Mouse (Mus musculus): ENCODE measurements around the gene Hnrnpa0. TPM values are rescaled to one million over a fixed set of nuclear protein-coding genes. Genes with fewer than 3 reads are reported as not detected.

The Hnrnpa0 gene
- total and polyA plus RNA-seq, 3 experiments: 165 to 381 (median 209) TPM

DNA sequence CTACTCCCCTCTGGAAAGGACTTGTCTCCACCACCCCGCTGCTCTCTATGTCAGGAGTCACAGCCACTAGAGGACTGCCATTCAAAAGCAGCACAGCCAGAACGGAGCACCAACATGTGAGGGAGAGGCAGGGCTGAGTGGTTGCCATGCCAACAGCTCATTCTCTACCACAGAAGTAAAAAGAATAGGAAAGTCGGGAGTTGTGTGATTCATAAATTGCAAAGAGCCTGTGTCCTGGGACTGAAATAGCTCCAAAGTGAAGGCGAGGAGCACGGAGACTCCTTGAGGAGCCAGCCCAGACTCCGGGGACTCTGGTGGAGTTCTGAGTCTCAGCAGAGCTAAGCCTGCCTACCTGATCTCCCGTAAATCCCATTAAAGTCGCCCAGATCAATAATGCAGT lies 37.7 kb downstream of the Hnrnpa0 start:
- Histone ChIP-seq H3K4me3 (ENCODE audit: control insufficient read depth in 1 of 2, insufficient read depth in 1 of 2, low read depth in 2 of 2, low read length in 2 of 2) (no peak overlapping the region), H3K9ac (ENCODE audit: control insufficient read depth, low read depth, low read length, poor library complexity, severe bottlenecking) (no peak overlapping the region), H3K4me1 (ENCODE audit: control insufficient read depth in 1 of 2, insufficient read depth in 2 of 2, low read length in 2 of 2) (no peaks in the 10 kb centered on the region), H3K27me3 (ENCODE audit: control insufficient read depth in 1 of 2, insufficient read depth in 2 of 2, low read length in 2 of 2) (peaks cover 0 to 4% of the 10 kb centered on the region in 2 experiments; a peak in 1 of 4 replicates), H3K27ac (ENCODE audit: control insufficient read depth, low read depth, low read length) (no peak overlapping the region), H3K36me3 (ENCODE audit: control insufficient read depth in 1 of 2, insufficient read depth in 2 of 2, low read length in 2 of 2) (no peaks in the 10 kb centered on the region), H3K79me2 (ENCODE audit: control insufficient read depth, insufficient read depth, low read length, poor library complexity) (no peaks in the 10 kb centered on the region), H3K9me3 (replicated peaks; ENCODE audit: insufficient read depth, low read length) (no peaks in the 10 kb centered on the region)
- TF ChIP-seq POLR2A (IDR thresholded peaks at IDR 0.05; ENCODE audit: control insufficient read depth in 1 of 2, insufficient read depth in 1 of 2, low read depth in 1 of 2, low read length in 2 of 2, poor library complexity in 1 of 2) (no peak), SMC3 (IDR thresholded peaks at IDR 0.05; ENCODE audit: low read depth, low read length) (no peak), MAX (IDR thresholded peaks at IDR 0.05; ENCODE audit: low read length) (no peak), RCOR1 (IDR thresholded peaks at IDR 0.05; ENCODE audit: low read depth, low read length) (no peak), EP300 (IDR thresholded peaks at IDR 0.05; ENCODE audit: low read depth in 1 of 2, low read length in 2 of 2) (no peak), CHD2 (IDR thresholded peaks at IDR 0.05; ENCODE audit: low read length) (no peak), KAT2A (conservative IDR thresholded peaks at IDR 0.05; ENCODE audit: low read depth, low read length) (no peak), RAD21 (IDR thresholded peaks at IDR 0.05; ENCODE audit: low read depth, low read length) (no peak), TCF12 (IDR thresholded peaks at IDR 0.05; ENCODE audit: low read depth, low read length) (no peak), E2F4 (IDR thresholded peaks at IDR 0.05; ENCODE audit: borderline replicate concordance, low read depth, low read length) (no peak), CHD1 (IDR thresholded peaks at IDR 0.05; ENCODE audit: low read depth, low read length) (no peak), BHLHE40 (IDR thresholded peaks at IDR 0.05; ENCODE audit: borderline replicate concordance, low read depth, low read length) (no peak), UBTF (IDR thresholded peaks at IDR 0.05; ENCODE audit: borderline replicate concordance, insufficient read depth, low read depth, low read length) (no peak), POLR2AphosphoS2 (IDR thresholded peaks at IDR 0.05; ENCODE audit: low read length) (no peak)
- DNase-seq (ENCODE audit: low read depth, low spot score): no peak

DNA sequence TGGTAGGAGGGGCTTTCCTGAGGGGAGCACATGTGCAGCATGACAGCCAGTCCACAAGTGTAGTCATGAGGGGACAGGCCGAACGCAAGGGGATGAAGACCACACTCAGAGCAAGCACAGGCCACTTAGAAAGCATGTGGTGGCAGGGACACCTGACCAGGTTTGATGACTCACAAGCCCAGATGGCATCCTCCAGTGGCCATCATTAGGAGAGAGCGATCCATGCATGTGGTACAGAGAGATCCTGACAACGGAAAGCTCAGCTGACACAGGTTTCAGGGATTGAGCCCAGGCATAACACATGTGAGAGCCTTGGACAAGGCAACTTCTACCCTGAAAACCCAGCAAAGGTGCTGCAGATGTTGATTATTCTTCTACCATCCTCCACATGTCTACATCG lies 44.0 kb downstream of the Hnrnpa0 start:
- Histone ChIP-seq H3K27ac (ENCODE audit: control insufficient read depth, low read depth, low read length) (no peak overlapping the region), H3K9me3 (replicated peaks; ENCODE audit: insufficient read depth, low read length) (no peaks in the 10 kb centered on the region), H3K4me1 (ENCODE audit: control insufficient read depth in 1 of 2, insufficient read depth in 2 of 2, low read length in 2 of 2) (no peaks in the 10 kb centered on the region), H3K27me3 (ENCODE audit: control insufficient read depth in 1 of 2, insufficient read depth in 2 of 2, low read length in 2 of 2) (no peaks in the 10 kb centered on the region), H3K9ac (ENCODE audit: control insufficient read depth, low read depth, low read length, poor library complexity, severe bottlenecking) (no peak overlapping the region), H3K36me3 (ENCODE audit: control insufficient read depth in 1 of 2, insufficient read depth in 2 of 2, low read length in 2 of 2) (no peaks in the 10 kb centered on the region), H3K4me3 (ENCODE audit: control insufficient read depth in 1 of 2, insufficient read depth in 1 of 2, low read depth in 2 of 2, low read length in 2 of 2) (no peak overlapping the region), H3K79me2 (ENCODE audit: control insufficient read depth, insufficient read depth, low read length, poor library complexity) (no peaks in the 10 kb centered on the region)
- DNase-seq (ENCODE audit: low read depth, low spot score): no peak
- TF ChIP-seq ELF1 (IDR thresholded peaks at IDR 0.05; ENCODE audit: low read depth, low read length) (no peak), CTCF (IDR thresholded peaks at IDR 0.05 in 2 of 3, conservative IDR thresholded peaks at IDR 0.05 in 1 of 3; ENCODE audit: control insufficient read depth in 1 of 3, insufficient read depth in 1 of 3, low read depth in 2 of 3, low read length in 3 of 3, poor library complexity in 1 of 3, severe bottlenecking in 1 of 3) (no peak), USF1 (IDR thresholded peaks at IDR 0.05; ENCODE audit: low read depth, low read length) (no peak), RCOR1 (IDR thresholded peaks at IDR 0.05; ENCODE audit: low read depth, low read length) (no peak), ZNF384 (IDR thresholded peaks at IDR 0.05; ENCODE audit: low read depth, low read length) (no peak), NELFE (IDR thresholded peaks at IDR 0.05; ENCODE audit: low read depth, low read length) (no peak), ETS1 (IDR thresholded peaks at IDR 0.05; ENCODE audit: low read depth, low read length) (no peak), GATA1 (IDR thresholded peaks at IDR 0.05; ENCODE audit: low read depth, low read length) (no peak), POLR2A (IDR thresholded peaks at IDR 0.05; ENCODE audit: control insufficient read depth in 1 of 2, insufficient read depth in 1 of 2, low read depth in 1 of 2, low read length in 2 of 2, poor library complexity in 1 of 2) (no peak), MXI1 (IDR thresholded peaks at IDR 0.05; ENCODE audit: low read depth, low read length) (no peak), MYC (IDR thresholded peaks at IDR 0.05; ENCODE audit: low read depth, low read length) (no peak), MAZ (IDR thresholded peaks at IDR 0.05; ENCODE audit: low read depth, low read length) (no peak), MAX (IDR thresholded peaks at IDR 0.05; ENCODE audit: low read length) (no peak), USF2 (IDR thresholded peaks at IDR 0.05; ENCODE audit: borderline replicate concordance in 1 of 2, insufficient read depth in 1 of 2, low read depth in 1 of 2, low read length in 2 of 2) (no peak), ZKSCAN1 (IDR thresholded peaks at IDR 0.05; ENCODE audit: low read depth, low read length) (no peak), HCFC1 (IDR thresholded peaks at IDR 0.05; ENCODE audit: low read depth, low read length) (no peak), MEF2A (IDR thresholded peaks at IDR 0.05; ENCODE audit: extremely low read depth, insufficient replicate concordance, low read depth, low read length, poor library complexity, severe bottlenecking) (no peak), SMC3 (IDR thresholded peaks at IDR 0.05; ENCODE audit: low read depth, low read length) (no peak), POLR2AphosphoS2 (IDR thresholded peaks at IDR 0.05; ENCODE audit: low read length) (no peak)

Data from MEL (cell line).